Mouse (Mus musculus): ENCODE data around the gene Miga1.

GRCm38 (mm10) chr3:152235238-152235637 is 105.0 kb downstream of the Miga1 start:
- no peak for TF ChIP-seq GATA1 (IDR thresholded peaks at IDR 0.05; ENCODE audit: borderline replicate concordance, low read length)
- TF ChIP-seq FLI1 (IDR thresholded peaks at IDR 0.05; ENCODE audit: low read length) = no peak

Data from megakaryocyte, embryonic 14.5 days (primary cell).